Mouse (Mus musculus) megakaryocyte, embryonic 14.5 days (primary cell): ENCODE measurements at regions not wholly inside any gene's neighbourhood (a gene's known extent, or its start where the extent isn't known, plus 50 kb on each side); places are given as distances from the start of the nearest gene placed in this dataset.

ENCODE experiments used
- FLI1 ChIP-seq: IDR thresholded peaks from 2 replicates; pipeline ENCODE4 v1.6.1; 2012; ENCODE audit warnings: low read length, inconsistent platforms, mixed read lengths
- GATA1 ChIP-seq: IDR thresholded peaks from 3 replicates; pipeline ENCODE4 v1.6.1; 2012; ENCODE audit warnings: mixed read lengths, low read length, inconsistent platforms, borderline replicate concordance

DNA sequence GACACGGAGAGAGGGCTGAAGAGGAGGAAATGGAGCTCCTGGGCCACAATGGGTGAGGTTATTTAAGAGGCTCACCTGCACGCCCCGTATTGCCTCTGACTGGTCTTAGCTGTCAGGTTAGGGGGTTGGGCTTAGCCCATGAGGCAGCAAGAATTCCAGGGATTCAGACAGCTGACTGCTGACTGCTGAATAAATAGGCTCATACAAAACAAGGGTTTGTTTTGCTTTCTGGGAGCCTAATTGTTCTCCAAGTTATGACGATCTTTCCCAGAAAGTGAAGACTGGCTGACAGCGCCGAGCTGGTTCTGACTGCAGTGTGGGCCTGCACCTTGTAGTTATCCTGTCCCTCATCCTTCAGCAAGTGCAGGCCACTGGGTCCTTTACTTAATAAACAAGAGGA lies 370.1 kb upstream of the Ubash3b start:
- TF ChIP-seq GATA1 (no peak), FLI1 (no peak)
